Mouse (Mus musculus) hindbrain, embryonic 11.5 days (tissue): ENCODE data around the gene Tshb. TPM values are rescaled to one million over a fixed set of nuclear protein-coding genes. Genes with fewer than 3 reads are reported as not detected.

ENCODE experiments used
- ATAC-seq: fragments of 200-750 bp; cut with Nextera tagmentation; 2 replicates; pipeline ENCODE4 v1.8.0; 2017; ENCODE audit warnings: mild to moderate bottlenecking, moderate TSS enrichment, moderate library complexity; ENCODE audit not compliant: low FRiP score
- DNase-seq: peaks from one replicate; pipeline ENCODE4 v3.0.0-alpha.2; 2015; ENCODE audit warnings: low spot score
- H3K27ac ChIP-seq: fragments of 300-500 bp; sonication (generic); 2 replicates; pipeline ENCODE4 v1.5.1; 2014; ENCODE audit warnings: mild to moderate bottlenecking, low read depth, low read length
- H3K27me3 ChIP-seq: fragments of 300-500 bp; sonication (generic); 2 replicates; pipeline ENCODE4 v1.6.1; 2014; ENCODE audit warnings: mild to moderate bottlenecking, low read length, moderate library complexity, mixed read lengths; ENCODE audit not compliant: control insufficient read depth, insufficient read depth
- H3K36me3 ChIP-seq: fragments of 300-500 bp; sonication (generic); 2 replicates; pipeline ENCODE4 v1.6.1; 2014; ENCODE audit warnings: mild to moderate bottlenecking, low read length, moderate library complexity, mixed read lengths; ENCODE audit not compliant: control insufficient read depth, insufficient read depth
- H3K4me1 ChIP-seq: fragments of 300-500 bp; sonication (generic); replicated peaks from 2 replicates; pipeline ENCODE4 v1.6.1; 2014; ENCODE audit warnings: low read length, mixed read lengths; ENCODE audit not compliant: control insufficient read depth, insufficient read depth
- H3K4me2 ChIP-seq: fragments of 300-500 bp; sonication (generic); replicated peaks from 2 replicates; pipeline ENCODE4 v1.6.1; 2014; ENCODE audit warnings: mild to moderate bottlenecking, low read depth, low read length
- H3K4me3 ChIP-seq: fragments of 300-500 bp; sonication (generic); 2 replicates; pipeline ENCODE4 v1.5.1; 2014; ENCODE audit warnings: low read depth, low read length
- H3K9ac ChIP-seq: fragments of 300-500 bp; sonication (generic); 2 replicates; pipeline ENCODE4 v1.6.1; 2014; ENCODE audit warnings: low read depth, low read length
- H3K9me3 ChIP-seq: fragments of 300-500 bp; sonication (generic); 2 replicates; pipeline ENCODE4 v1.6.1; 2016; ENCODE audit warnings: low read length; ENCODE audit not compliant: control insufficient read depth
- WGBS: fragments of 180-500 bp; shearing (Covaris S2); extraction: QIAGEN DNeasy Blood & Tissue Kit; methylation state at CpG from one replicate; pipeline ENCODE4 v1.1.7; 2014; 5-methylcytosine and 5-hydroxymethylcytosine counted together
- polyA plus RNA-seq: library from polyadenylated mRNA; unstranded; fragments of >200 nt; fragmentation: Nextera tagmentation; extraction: Ambion mirVana; gene quantifications from 2 replicates; pipeline ENCODE4 v1.2.1, GENCODE M21; 2014

Gene Tshb
- polyA plus RNA-seq, 1 experiment from 2014 or later, result 0.23 TPM

GRCm38 (mm10) chr3:102755801-102756200, 26.7 kb downstream of the Tshb start:
- 79% methylated on average over 1 of the region's 1 CpGs for WGBS
- H3K9me3 ChIP-seq, result no peaks in the 10 kb centered on the region

GRCm38 (mm10) chr3:102752457-102752856, 30.1 kb downstream of the Tshb start:
- DNase-seq (no peak), ATAC-seq (no peak)
- H3K27ac ChIP-seq, result no peak overlapping the region
- H3K4me1 ChIP-seq, result no peaks in the 10 kb centered on the region
- no peak overlapping the region for H3K4me2 ChIP-seq
- WGBS, result 82% methylated on average over 5 of the region's 5 CpGs
- H3K27me3 ChIP-seq, result no peaks in the 10 kb centered on the region
- no peak overlapping the region for H3K9ac ChIP-seq
- no peaks in the 10 kb centered on the region for H3K9me3 ChIP-seq
- no peaks in the 10 kb centered on the region for H3K36me3 ChIP-seq
- no peak overlapping the region for H3K4me3 ChIP-seq

More at GRCm38 (mm10) chr3:102755801-102756200, 26.7 kb downstream of the Tshb start:
- Histone ChIP-seq H3K9ac (no peak overlapping the region), H3K4me2 (no peak overlapping the region), H3K4me3 (no peak overlapping the region), H3K27me3 (no peaks in the 10 kb centered on the region), H3K36me3 (no peaks in the 10 kb centered on the region), H3K4me1 (no peaks in the 10 kb centered on the region), H3K27ac (no peak overlapping the region)
- DNase-seq (no peak), ATAC-seq (no peak)

GRCm38 (mm10) chr3:102752053-102752452, 30.5 kb downstream of the Tshb start:
- no peak overlapping the region for H3K4me3 ChIP-seq
- ATAC-seq (no peak), DNase-seq (no peak)
- H3K4me2 ChIP-seq, result no peak overlapping the region
- H3K36me3 ChIP-seq, result no peaks in the 10 kb centered on the region
- no peaks in the 10 kb centered on the region for H3K4me1 ChIP-seq
- no peaks in the 10 kb centered on the region for H3K27me3 ChIP-seq
- H3K27ac ChIP-seq, result no peak overlapping the region
- 92% methylated on average over 4 of the region's 4 CpGs for WGBS
- H3K9me3 ChIP-seq, result no peaks in the 10 kb centered on the region
- no peak overlapping the region for H3K9ac ChIP-seq

GRCm38 (mm10) chr3:102751536-102751935, 31.0 kb downstream of the Tshb start:
- no peak overlapping the region for H3K4me2 ChIP-seq
- WGBS, result 88% methylated on average over 3 of the region's 3 CpGs

GRCm38 (mm10) chr3:102751136-102751535, 31.4 kb downstream of the Tshb start:
- Histone ChIP-seq H3K27me3 (no peaks in the 10 kb centered on the region), H3K27ac (no peak overlapping the region), H3K4me1 (no peaks in the 10 kb centered on the region), H3K36me3 (no peaks in the 10 kb centered on the region), H3K4me2 (no peak overlapping the region), H3K9ac (no peak overlapping the region), H3K9me3 (no peaks in the 10 kb centered on the region), H3K4me3 (no peak overlapping the region)
- 76% methylated on average over 5 of the region's 5 CpGs for WGBS
- DNase-seq (no peak), ATAC-seq (no peak)

More at GRCm38 (mm10) chr3:102751536-102751935, 31.0 kb downstream of the Tshb start:
- no peak overlapping the region for H3K27ac ChIP-seq
- H3K9ac ChIP-seq, result no peak overlapping the region
- H3K9me3 ChIP-seq, result no peaks in the 10 kb centered on the region
- ATAC-seq (no peak), DNase-seq (no peak)
- no peaks in the 10 kb centered on the region for H3K27me3 ChIP-seq
- H3K36me3 ChIP-seq, result no peaks in the 10 kb centered on the region
- no peaks in the 10 kb centered on the region for H3K4me1 ChIP-seq
- no peak overlapping the region for H3K4me3 ChIP-seq

GRCm38 (mm10) chr3:102748686-102749085, 33.8 kb downstream of the Tshb start:
- no peak overlapping the region for H3K27ac ChIP-seq
- no peak overlapping the region for H3K4me3 ChIP-seq
- H3K9me3 ChIP-seq, result no peaks in the 10 kb centered on the region
- H3K9ac ChIP-seq, result no peak overlapping the region
- no peaks in the 10 kb centered on the region for H3K4me1 ChIP-seq
- DNase-seq, result no peak
- no peak overlapping the region for H3K4me2 ChIP-seq
- ATAC-seq, result no peak
- no peaks in the 10 kb centered on the region for H3K36me3 ChIP-seq
- WGBS, result 88% methylated on average over 5 of the region's 5 CpGs
- H3K27me3 ChIP-seq, result no peaks in the 10 kb centered on the region

- H3K9me3 ChIP-seq, result no peaks in the 10 kb centered on the region
- DNase-seq, result no peak
- no peak for ATAC-seq
- H3K4me2 ChIP-seq, result no peak overlapping the region
- H3K27ac ChIP-seq, result no peak overlapping the region
- H3K4me1 ChIP-seq, result 0 out of 2 replicates have a peak, but pooled peaks cover 2% of the 10 kb centered on the region
- H3K36me3 ChIP-seq, result no peaks in the 10 kb centered on the region
- H3K4me3 ChIP-seq, result no peak overlapping the region
- WGBS, result 75% methylated on average over 3 of the region's 3 CpGs
- H3K9ac ChIP-seq, result no peak overlapping the region
- H3K27me3 ChIP-seq, result no peaks in the 10 kb centered on the region
These were observed 34.5 kb downstream of the Tshb start for GRCm38 (mm10) chr3:102748038-102748437.

GRCm38 (mm10) chr3:102746174-102746573, 36.3 kb downstream of the Tshb start:
- no peaks in the 10 kb centered on the region for H3K9me3 ChIP-seq
- H3K4me1 ChIP-seq, result 0 out of 2 replicates have a peak, but pooled peaks cover 2% of the 10 kb centered on the region
- ATAC-seq, result no peak
- H3K27ac ChIP-seq, result no peak overlapping the region
- WGBS, result 87% methylated on average over 4 of the region's 4 CpGs
- no peaks in the 10 kb centered on the region for H3K27me3 ChIP-seq
- no peak for DNase-seq
- H3K36me3 ChIP-seq, result no peaks in the 10 kb centered on the region
- H3K9ac ChIP-seq, result no peak overlapping the region
- no peak overlapping the region for H3K4me2 ChIP-seq
- no peak overlapping the region for H3K4me3 ChIP-seq

- no peaks in the 10 kb centered on the region for H3K36me3 ChIP-seq
- no peak overlapping the region for H3K4me3 ChIP-seq
- no peaks in the 10 kb centered on the region for H3K27me3 ChIP-seq
- H3K4me1 ChIP-seq, result 0 out of 2 replicates have a peak, but pooled peaks cover 2% of the 10 kb centered on the region
- no peaks in the 10 kb centered on the region for H3K9me3 ChIP-seq
- no peak overlapping the region for H3K4me2 ChIP-seq
- H3K9ac ChIP-seq, result no peak overlapping the region
- no peak overlapping the region for H3K27ac ChIP-seq
- 39% methylated on average over 5 of the region's 5 CpGs for WGBS
- no peak for DNase-seq
- no peak for ATAC-seq
These were observed 37.9 kb downstream of the Tshb start for GRCm38 (mm10) chr3:102744657-102745056.
